Mouse (Mus musculus) megakaryocyte, embryonic 14.5 days (primary cell): ENCODE measurements at regions not wholly inside any gene's neighbourhood (a gene's known extent, or its start where the extent isn't known, plus 50 kb on each side); places are given as distances from the start of the nearest gene placed in this dataset.

Experiments
- FLI1 ChIP-seq: IDR thresholded peaks from 2 replicates; pipeline ENCODE4 v1.6.1; 2012; ENCODE audit warnings: low read length, inconsistent platforms, mixed read lengths
- GATA1 ChIP-seq: IDR thresholded peaks from 3 replicates; pipeline ENCODE4 v1.6.1; 2012; ENCODE audit warnings: mixed read lengths, low read length, inconsistent platforms, borderline replicate concordance

- TF ChIP-seq FLI1, result no peak
- no peak for TF ChIP-seq GATA1
Measured at GRCm38 (mm10) chr11:113163941-113164340, 381.9 kb downstream of the Sox9 start.
